Mouse (Mus musculus) stomach, postnatal 0 days (tissue): Measurements from ENCODE around the gene Hltf. TPM values are rescaled to one million over a fixed set of nuclear protein-coding genes. Genes with fewer than 3 reads are reported as not detected.
A peak's percentile ranks its signal among the peaks of the same experiment; 100 is the strongest.
"Not testable (repeated sequence)": the region's sequence is repeated elsewhere in the genome, so short reads cannot be mapped to it uniquely, and the experiment has no call there.

ENCODE experiments used
- ATAC-seq: fragments of 200-750 bp; cut with Nextera tagmentation; 2 replicates; pipeline ENCODE4 v1.8.0; 2017; ENCODE audit not compliant: low FRiP score, low TSS enrichment
- DNase-seq: peaks from one replicate; pipeline ENCODE4 v3.0.0-alpha.2; 2016; ENCODE audit warnings: low spot score
- H3K27ac ChIP-seq: fragments of 300-500 bp; sonication (generic); replicated peaks from 2 replicates; pipeline ENCODE4 v1.5.1; 2014; ENCODE audit warnings: mild to moderate bottlenecking, control low read depth
- H3K27me3 ChIP-seq: fragments of 300-500 bp; sonication (generic); 2 replicates; pipeline ENCODE4 v1.6.1; 2014; ENCODE audit warnings: low read length; ENCODE audit not compliant: control insufficient read depth, insufficient read depth
- H3K36me3 ChIP-seq: fragments of 300-500 bp; sonication (generic); 2 replicates; pipeline ENCODE4 v1.6.1; 2014; ENCODE audit warnings: low read length, mixed read lengths; ENCODE audit not compliant: control insufficient read depth, insufficient read depth
- H3K4me1 ChIP-seq: fragments of 300-500 bp; sonication (generic); replicated peaks from 2 replicates; pipeline ENCODE4 v1.6.1; 2014; ENCODE audit warnings: antibody characterized with exemption; ENCODE audit not compliant: control insufficient read depth, insufficient read depth
- H3K4me2 ChIP-seq: fragments of 300-500 bp; sonication (generic); replicated peaks from 2 replicates; pipeline ENCODE4 v1.6.1; 2014; ENCODE audit warnings: low read depth, mild to moderate bottlenecking, control low read depth, moderate library complexity
- H3K4me3 ChIP-seq: fragments of 300-500 bp; sonication (generic); 2 replicates; pipeline ENCODE4 v1.5.1; 2014; ENCODE audit warnings: low read depth, low read length, control low read depth
- H3K9ac ChIP-seq: fragments of 300-500 bp; sonication (generic); 2 replicates; pipeline ENCODE4 v1.6.1; 2014; ENCODE audit warnings: mild to moderate bottlenecking, low read length, control low read depth, mixed read lengths
- H3K9me3 ChIP-seq: fragments of 300-500 bp; sonication (generic); 2 replicates; pipeline ENCODE4 v1.6.1; 2016; ENCODE audit warnings: low read length; ENCODE audit not compliant: control insufficient read depth
- CTCF ChIP-seq: IDR thresholded peaks from 2 replicates; pipeline ENCODE4 v1.5.1; 2016; ENCODE audit warnings: antibody characterized with exemption, low read depth, mild to moderate bottlenecking, moderate library complexity
- EP300 ChIP-seq: optimal IDR thresholded peaks from 2 replicates; pipeline ENCODE3; 2016; ENCODE audit warnings: antibody characterized with exemption
- WGBS: fragments of 180-500 bp; shearing (Covaris S2); extraction: QIAGEN DNeasy Blood & Tissue Kit; methylation state at CpG from one replicate; pipeline ENCODE4 v1.1.7; 2014; 5-methylcytosine and 5-hydroxymethylcytosine counted together
- polyA plus RNA-seq: library from polyadenylated mRNA; unstranded; fragments of >200 nt; fragmentation: Nextera tagmentation; extraction: Ambion mirVana; gene quantifications from 2 replicates; pipeline ENCODE4 v1.2.1, GENCODE M21; 2015

Gene Hltf
- polyA plus RNA-seq, 1 experiment from 2014 or later: 9.2 TPM

DNA sequence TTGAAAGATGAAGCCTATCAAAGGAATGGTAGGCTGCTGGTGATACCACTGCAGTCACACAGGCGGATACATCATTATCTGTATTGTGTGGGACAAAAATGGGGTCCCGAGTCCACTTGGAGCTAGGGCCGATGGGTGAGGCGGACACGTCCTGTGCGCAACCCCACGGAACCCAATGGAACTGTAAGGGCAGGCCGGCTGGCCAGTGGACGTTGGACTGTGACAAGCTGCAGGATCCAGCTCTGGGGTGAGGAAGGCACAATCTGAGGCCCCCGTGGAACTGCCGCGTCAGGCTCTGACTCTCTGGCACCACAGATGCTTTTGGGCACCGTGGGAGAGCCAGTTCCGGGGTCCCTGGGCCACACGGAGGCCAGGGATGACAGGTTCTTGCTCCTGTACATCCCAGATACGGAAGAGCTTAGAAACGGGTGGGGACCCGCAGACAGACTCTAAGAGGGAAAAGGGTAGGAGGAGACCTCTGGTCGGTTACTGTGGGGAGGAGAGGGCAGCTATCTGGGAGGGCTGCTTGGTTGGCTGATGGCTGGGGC is 61.5 kb downstream of the Hltf start:
- Histone ChIP-seq H3K27me3 (no peaks in the 10 kb centered on the region), H3K4me1 (no peaks in the 10 kb centered on the region), H3K4me2 (no peak overlapping the region), H3K4me3 (no peak overlapping the region), H3K9me3 (no peaks in the 10 kb centered on the region), H3K36me3 (peaks cover 4% of the 10 kb centered on the region; the same call in 1 of the 2 replicates), H3K27ac (no peak overlapping the region), H3K9ac (no peak overlapping the region)
- DNase-seq: no peak
- WGBS: 89% methylated on average over 19 of the region's 19 CpGs
- no peak for TF ChIP-seq EP300
- no peak for TF ChIP-seq CTCF
- ATAC-seq: no peak

DNA sequence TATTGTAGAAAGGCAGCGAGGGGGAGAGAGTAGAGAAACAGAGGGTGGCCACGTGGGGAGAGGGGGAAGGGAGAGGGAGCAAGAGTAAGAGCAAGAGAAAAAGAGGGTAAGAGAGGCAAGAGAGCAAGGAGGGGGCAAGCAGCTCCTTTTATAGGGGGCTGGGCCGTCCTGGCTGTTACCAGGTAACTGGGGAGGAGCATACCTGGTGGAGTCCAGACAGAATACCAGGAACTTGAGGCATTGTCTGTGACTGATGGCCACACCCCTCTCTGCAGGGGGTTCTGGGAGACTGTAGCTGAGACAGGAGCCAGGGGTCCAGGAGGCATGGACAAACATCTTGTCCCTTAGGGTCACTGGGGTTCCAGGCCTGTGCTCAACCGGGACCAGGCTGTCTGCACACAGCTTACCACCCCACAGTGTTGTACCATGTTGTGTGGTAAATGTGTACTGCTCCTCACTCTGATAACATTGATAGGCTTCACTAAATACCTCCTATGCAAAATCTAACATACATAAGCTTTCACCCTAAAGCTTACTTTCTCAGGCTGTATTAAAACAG is 62.2 kb downstream of the Hltf start:
- no peaks in the 10 kb centered on the region for H3K4me1 ChIP-seq
- no peak for ATAC-seq
- no peak for DNase-seq
- H3K9ac ChIP-seq: no peak overlapping the region
- no peaks in the 10 kb centered on the region for H3K27me3 ChIP-seq
- H3K27ac ChIP-seq: no peak overlapping the region
- TF ChIP-seq CTCF: no peak
- no peak for TF ChIP-seq EP300
- no peak overlapping the region for H3K4me3 ChIP-seq
- H3K9me3 ChIP-seq: no peaks in the 10 kb centered on the region
- no peak overlapping the region for H3K4me2 ChIP-seq
- H3K36me3 ChIP-seq: peaks cover 4% of the 10 kb centered on the region; the same call in 1 of the 2 replicates
- WGBS: 71% methylated on average over 4 of the region's 4 CpGs

DNA sequence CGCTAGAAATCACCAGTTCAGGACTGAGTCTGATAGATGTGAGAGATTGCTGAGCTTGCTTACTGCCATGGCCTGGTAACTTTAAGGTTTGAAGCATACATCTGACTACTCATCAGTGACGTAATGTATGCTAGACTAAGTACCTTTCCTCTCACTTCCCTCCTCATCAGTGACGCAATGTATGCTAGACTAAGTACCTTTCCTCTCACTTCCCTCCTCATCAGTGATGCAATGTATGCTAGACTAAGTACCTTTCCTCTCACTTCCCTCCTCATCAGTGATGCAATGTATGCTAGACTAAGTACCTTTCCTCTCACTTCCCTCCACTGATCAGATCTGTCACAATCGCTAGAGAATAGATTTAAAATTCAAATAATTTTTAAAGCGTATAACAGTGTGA is 64.0 kb downstream of the Hltf start:
- H3K4me2 ChIP-seq, H3K36me3 ChIP-seq, ATAC-seq, H3K27ac ChIP-seq, H3K4me1 ChIP-seq, DNase-seq, H3K27me3 ChIP-seq, H3K9ac ChIP-seq, H3K4me3 ChIP-seq, H3K9me3 ChIP-seq: not testable (repeated sequence)
- WGBS: 92% methylated on average over 5 of the region's 5 CpGs

DNA sequence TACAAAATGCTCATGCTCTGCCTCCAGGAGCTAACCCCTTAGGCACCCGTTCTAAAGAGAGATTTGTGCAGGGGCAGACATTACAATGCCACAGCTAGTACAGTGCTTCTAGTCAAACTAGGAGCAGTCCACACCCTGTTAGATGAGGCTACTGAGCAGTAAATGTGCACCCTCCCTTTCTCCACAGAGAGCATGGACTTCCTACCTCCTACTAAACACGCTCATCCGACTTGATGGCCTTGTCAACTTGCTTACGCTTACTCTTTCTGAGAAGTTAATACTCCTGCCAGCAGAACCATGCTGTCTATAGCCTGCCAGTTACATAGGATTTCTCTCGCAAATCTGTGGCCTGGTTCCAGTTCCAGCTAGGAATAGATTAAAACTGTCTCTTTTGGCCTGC is 68.0 kb downstream of the Hltf start:
- no peak for ATAC-seq
- WGBS: 81% methylated on average over 5 of the region's 5 CpGs
- no peaks in the 10 kb centered on the region for H3K9me3 ChIP-seq
- no peak overlapping the region for H3K9ac ChIP-seq
- no peaks in the 10 kb centered on the region for H3K36me3 ChIP-seq
- no peak overlapping the region for H3K4me3 ChIP-seq
- TF ChIP-seq EP300 (no peak), CTCF (no peak)
- no peaks in the 10 kb centered on the region for H3K4me1 ChIP-seq
- H3K27ac ChIP-seq: no peak overlapping the region
- H3K4me2 ChIP-seq: no peak overlapping the region
- no peaks in the 10 kb centered on the region for H3K27me3 ChIP-seq
- DNase-seq: no peak

GRCm38 (mm10) chr3:20127047-20127595 is 69.5 kb downstream of the Hltf start:
- 78% methylated on average over 2 of the region's 2 CpGs for WGBS
- DNase-seq (no peak), ATAC-seq (no peak)
- Histone ChIP-seq H3K9me3 (no peaks in the 10 kb centered on the region), H3K4me1 (no peaks in the 10 kb centered on the region), H3K27me3 (no peaks in the 10 kb centered on the region), H3K4me2 (no peak overlapping the region), H3K9ac (no peak overlapping the region), H3K36me3 (no peaks in the 10 kb centered on the region), H3K27ac (no peak overlapping the region), H3K4me3 (no peak overlapping the region)
- TF ChIP-seq EP300 (no peak), CTCF (peak; percentile 47)

DNA sequence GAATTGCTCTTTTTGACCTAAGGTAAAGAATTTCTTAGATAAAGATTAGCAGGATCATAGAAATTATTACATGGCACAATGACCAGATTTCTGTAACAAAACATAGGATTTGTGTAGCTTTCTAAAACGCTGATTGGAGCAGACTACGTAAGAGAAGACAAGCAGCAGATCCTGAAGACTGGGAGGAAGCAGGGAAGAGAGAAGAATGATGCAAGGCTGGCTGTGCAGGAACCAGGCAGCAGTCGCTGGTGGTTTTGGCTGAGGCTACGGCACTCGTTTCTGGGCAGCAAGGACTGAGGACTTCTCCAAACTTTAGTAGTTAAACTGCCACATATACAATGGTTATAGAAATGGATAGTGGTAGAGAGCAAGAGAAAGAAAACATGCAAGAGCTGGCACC is 71.9 kb downstream of the Hltf start:
- WGBS: 80% methylated on average over 5 of the region's 5 CpGs

More for the DNA sequence above, 71.9 kb downstream of the Hltf start:
- H3K4me2 ChIP-seq: no peak overlapping the region
- H3K4me1 ChIP-seq: no peaks in the 10 kb centered on the region
- DNase-seq: no peak
- TF ChIP-seq CTCF: no peak
- no peak for TF ChIP-seq EP300
- H3K27ac ChIP-seq: no peak overlapping the region
- no peak for ATAC-seq
- H3K9ac ChIP-seq: no peak overlapping the region
- no peak overlapping the region for H3K4me3 ChIP-seq
- no peaks in the 10 kb centered on the region for H3K36me3 ChIP-seq
- H3K27me3 ChIP-seq: no peaks in the 10 kb centered on the region
- H3K9me3 ChIP-seq: no peaks in the 10 kb centered on the region
